Mouse (Mus musculus) cerebellum, adult 2 months (tissue): ENCODE results near the gene Acrbp.

Source experiments
- CTCF ChIP-seq: fragments of 200-500 bp; IDR thresholded peaks from 2 replicates; pipeline ENCODE4 v1.5.1; 2011; ENCODE audit warnings: low read depth, mild to moderate bottlenecking, control low read depth, low read length, moderate library complexity, borderline replicate concordance; ENCODE audit not compliant: insufficient read depth
- POLR2A ChIP-seq: fragments of 200-500 bp; IDR thresholded peaks from 2 replicates; pipeline ENCODE4 v1.6.1; 2011; ENCODE audit warnings: low read length, control low read depth, borderline replicate concordance; ENCODE audit not compliant: insufficient read depth

DNA sequence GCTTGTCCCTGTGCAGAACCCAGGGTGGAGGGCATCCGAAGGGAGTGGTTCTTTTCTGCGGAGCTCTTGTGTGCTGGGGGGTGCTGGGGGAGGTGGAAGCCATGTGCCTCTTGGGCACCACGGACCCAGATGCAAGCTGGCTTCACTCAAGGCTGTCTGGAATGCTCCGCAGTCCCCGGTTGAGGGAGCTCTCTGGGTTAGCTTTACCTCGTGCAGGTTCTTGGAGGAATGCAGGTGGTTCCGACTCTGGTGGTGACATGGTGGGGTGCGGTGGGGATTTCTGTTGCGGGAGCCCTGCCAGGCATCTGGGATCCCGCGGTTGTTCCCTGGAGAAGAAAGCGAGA is 47.8 kb downstream of the Acrbp start:
- TF ChIP-seq CTCF (no peak), POLR2A (no peak)
